Mouse (Mus musculus) embryonic facial prominence, embryonic 13.5 days (tissue): ENCODE data around the gene Tbc1d15. TPM values are rescaled to one million over a fixed set of nuclear protein-coding genes. Genes with fewer than 3 reads are reported as not detected.

Experiments used
- ATAC-seq: fragments of 200-750 bp; cut with Nextera tagmentation; 2 replicates; pipeline ENCODE4 v1.8.0; 2017; ENCODE audit warnings: low read depth; ENCODE audit not compliant: insufficient number of reproducible peaks, insufficient read depth, low FRiP score, low TSS enrichment
- H3K27ac ChIP-seq: fragments of 300-500 bp; sonication (generic); 2 replicates; pipeline ENCODE4 v1.5.1; 2015; ENCODE audit warnings: moderate library complexity, mild to moderate bottlenecking, inconsistent platforms
- H3K27me3 ChIP-seq: fragments of 300-500 bp; sonication (generic); 2 replicates; pipeline ENCODE4 v1.6.1; 2015; ENCODE audit warnings: mild to moderate bottlenecking, inconsistent platforms
- H3K36me3 ChIP-seq: fragments of 300-500 bp; sonication (generic); 2 replicates; pipeline ENCODE4 v1.6.1; 2015; ENCODE audit warnings: mild to moderate bottlenecking, inconsistent platforms
- H3K4me1 ChIP-seq: fragments of 300-500 bp; sonication (generic); 2 replicates; pipeline ENCODE4 v1.6.1; 2015; ENCODE audit warnings: inconsistent platforms
- H3K4me2 ChIP-seq: fragments of 300-500 bp; sonication (generic); 2 replicates; pipeline ENCODE4 v1.6.1; 2015; ENCODE audit warnings: moderate library complexity, mild to moderate bottlenecking, inconsistent platforms
- H3K4me3 ChIP-seq: fragments of 300-500 bp; sonication (generic); 2 replicates; pipeline ENCODE4 v1.5.1; 2015; ENCODE audit warnings: mild to moderate bottlenecking, inconsistent platforms
- H3K9ac ChIP-seq: fragments of 300-500 bp; sonication (generic); 2 replicates; pipeline ENCODE4 v1.6.1; 2015; ENCODE audit warnings: mild to moderate bottlenecking, inconsistent platforms
- H3K9me3 ChIP-seq: fragments of 300-500 bp; sonication (generic); 2 replicates; pipeline ENCODE4 v1.6.1; 2016; ENCODE audit warnings: inconsistent platforms
- WGBS: fragments of 180-500 bp; shearing (Covaris S2); methylation state at CpG from one replicate; pipeline ENCODE4 v1.1.7; 2015; ENCODE audit warnings: mixed read lengths; 5-methylcytosine and 5-hydroxymethylcytosine counted together
- polyA plus RNA-seq: library from polyadenylated mRNA; unstranded; fragments of >200 nt; fragmentation: Nextera tagmentation; extraction: Ambion mirVana; gene quantifications from 2 replicates; pipeline ENCODE4 v1.2.1, GENCODE M21; 2015

Tbc1d15 gene
- polyA plus RNA-seq, 1 experiment from 2014 or later, result 57.0 TPM

GRCm38 (mm10) chr10:115270612-115271390 is 19.5 kb upstream of the Tbc1d15 start:
- Histone ChIP-seq H3K4me1 (no peaks in the 10 kb centered on the region), H3K4me3 (no peak overlapping the region), H3K4me2 (no peak overlapping the region), H3K36me3 (no peaks in the 10 kb centered on the region), H3K9ac (no peak overlapping the region), H3K27me3 (no peaks in the 10 kb centered on the region), H3K9me3 (no peaks in the 10 kb centered on the region), H3K27ac (no peak overlapping the region)
- 84% methylated on average over 12 of the region's 12 CpGs for WGBS
- no peak for ATAC-seq

DNA sequence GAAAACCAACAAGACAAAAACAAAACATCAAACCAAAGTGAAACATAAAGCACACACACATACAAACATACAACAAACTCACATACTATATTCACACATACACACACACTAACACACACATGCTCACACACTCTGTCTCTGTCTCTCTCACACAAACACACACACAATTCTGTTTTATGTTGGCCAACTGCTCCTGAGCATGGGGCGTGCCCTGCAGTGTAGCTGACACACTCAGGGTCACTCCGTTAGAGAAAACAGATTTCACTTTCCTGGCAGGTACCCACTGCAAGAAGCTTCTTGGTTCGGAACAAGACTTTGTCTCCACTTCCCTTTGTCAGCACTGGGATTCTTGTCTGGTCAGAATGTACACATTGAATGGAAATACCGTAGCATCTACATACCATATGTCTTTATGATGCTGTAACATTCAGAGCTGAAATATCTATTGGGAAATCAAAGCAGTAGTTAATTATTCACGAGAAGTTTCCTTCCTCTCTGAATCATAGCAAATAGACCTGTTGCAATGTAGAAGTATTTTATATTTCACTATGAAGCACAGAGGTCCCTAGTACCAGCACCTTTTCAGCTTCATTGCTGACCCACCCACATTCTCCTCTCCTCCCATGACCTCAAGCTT is 11.8 kb upstream of the Tbc1d15 start:
- Histone ChIP-seq H3K4me3 (no peak overlapping the region), H3K9me3 (no peaks in the 10 kb centered on the region), H3K27me3 (no peaks in the 10 kb centered on the region), H3K9ac (no peak overlapping the region), H3K4me2 (no peak overlapping the region), H3K36me3 (no peaks in the 10 kb centered on the region), H3K4me1 (no peaks in the 10 kb centered on the region), H3K27ac (no peak overlapping the region)
- ATAC-seq, result no peak
- 72% methylated on average over 5 of the region's 5 CpGs for WGBS

DNA sequence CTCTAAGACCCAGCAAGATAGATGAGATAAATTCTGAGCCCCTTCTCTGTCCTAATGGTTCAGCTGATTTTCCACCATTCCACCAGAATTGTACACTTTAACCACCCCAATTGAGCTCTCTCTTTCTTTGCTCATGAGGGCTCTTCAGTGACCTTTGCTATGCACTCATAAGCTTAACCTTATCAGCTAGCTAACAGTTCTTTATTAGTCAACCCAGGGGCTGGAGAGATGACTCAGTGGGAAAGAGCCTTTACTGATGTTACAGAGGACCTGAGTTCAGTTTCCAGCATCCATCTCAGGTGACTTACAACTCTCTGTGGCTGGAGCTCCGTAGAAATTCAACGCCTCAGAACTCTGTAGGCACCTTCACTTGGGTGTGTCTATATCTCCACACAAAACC is 11.0 kb upstream of the Tbc1d15 start:
- Histone ChIP-seq H3K9me3 (no peaks in the 10 kb centered on the region), H3K27ac (no peak overlapping the region), H3K4me3 (no peak overlapping the region), H3K27me3 (no peaks in the 10 kb centered on the region), H3K4me2 (no peak overlapping the region), H3K4me1 (no peaks in the 10 kb centered on the region), H3K36me3 (no peaks in the 10 kb centered on the region), H3K9ac (no peak overlapping the region)
- ATAC-seq, result no peak
- WGBS, result 84% methylated on average over 2 of the region's 2 CpGs

DNA sequence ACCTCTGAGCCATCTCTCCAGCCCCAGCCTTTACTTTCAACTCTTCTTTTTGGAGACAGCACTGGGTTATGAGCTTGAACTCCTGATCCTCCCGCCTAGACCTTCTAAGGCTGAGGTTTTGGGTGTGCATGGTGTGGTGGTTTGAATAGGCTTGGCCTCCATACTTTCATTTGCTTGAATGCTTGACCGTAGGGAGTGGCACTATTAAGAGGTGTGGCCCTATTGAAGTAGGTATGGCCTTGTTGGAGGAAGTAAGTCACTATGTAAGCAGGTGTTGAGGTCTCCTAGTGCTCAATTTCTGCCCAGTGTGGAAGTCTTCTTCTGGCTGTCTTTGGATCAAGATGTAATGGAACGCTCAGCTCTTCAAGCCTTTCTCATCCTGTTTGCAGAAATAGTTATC is 10.2 kb upstream of the Tbc1d15 start:
- ATAC-seq, result no peak
- no peak overlapping the region for H3K4me2 ChIP-seq

DNA sequence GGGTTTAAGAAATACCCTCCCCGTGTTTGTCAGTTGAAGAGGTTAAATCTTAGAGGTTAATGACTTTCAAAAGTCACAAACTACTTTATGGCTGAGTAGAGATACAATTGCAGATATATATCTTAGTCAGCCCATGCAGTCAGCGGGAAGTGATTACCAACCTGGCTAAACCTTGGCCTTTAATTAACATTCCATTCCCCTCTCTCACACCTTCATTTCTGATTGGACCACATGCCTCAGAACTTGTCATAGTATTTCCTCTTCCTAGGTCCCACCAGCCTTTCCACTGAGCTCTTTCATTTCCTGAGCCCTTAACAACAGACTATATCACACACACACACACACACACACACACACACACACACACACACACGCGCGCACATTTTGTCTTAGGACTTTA is 4.9 kb upstream of the Tbc1d15 start:
- ATAC-seq, result no peak
- H3K4me1 ChIP-seq, result 0 out of 2 replicates have a peak, but pooled peaks cover 6% of the 10 kb centered on the region
- H3K27me3 ChIP-seq, result no peaks in the 10 kb centered on the region
- H3K9me3 ChIP-seq, result no peaks in the 10 kb centered on the region
- no peaks in the 10 kb centered on the region for H3K36me3 ChIP-seq
- H3K4me3 ChIP-seq, result no peak overlapping the region
- H3K9ac ChIP-seq, result no peak overlapping the region
- H3K27ac ChIP-seq, result no peak overlapping the region
- 79% methylated on average over 5 of the region's 5 CpGs for WGBS
- H3K4me2 ChIP-seq, result no peak overlapping the region

More for the DNA sequence above, 10.2 kb upstream of the Tbc1d15 start:
- H3K9me3 ChIP-seq, result no peaks in the 10 kb centered on the region
- no peak overlapping the region for H3K27ac ChIP-seq
- no peak overlapping the region for H3K4me3 ChIP-seq
- no peaks in the 10 kb centered on the region for H3K27me3 ChIP-seq
- H3K9ac ChIP-seq, result no peak overlapping the region
- 86% methylated on average over 3 of the region's 3 CpGs for WGBS
- H3K36me3 ChIP-seq, result no peaks in the 10 kb centered on the region
- H3K4me1 ChIP-seq, result no peaks in the 10 kb centered on the region

GRCm38 (mm10) chr10:115253521-115253920 is 2.3 kb upstream of the Tbc1d15 start:
- 72% methylated on average over 3 of the region's 3 CpGs for WGBS
- Histone ChIP-seq H3K27me3 (no peaks in the 10 kb centered on the region), H3K9ac (no peak overlapping the region), H3K36me3 (no peaks in the 10 kb centered on the region), H3K27ac (no peak overlapping the region), H3K4me2 (no peak overlapping the region), H3K4me1 (peaks cover 23% of the 10 kb centered on the region), H3K4me3 (no peak overlapping the region), H3K9me3 (no peaks in the 10 kb centered on the region)
- ATAC-seq, result no peak

GRCm38 (mm10) chr10:115252321-115252757 is 1.1 kb upstream of the Tbc1d15 start:
- H3K9me3 ChIP-seq, result no peaks in the 10 kb centered on the region
- H3K9ac ChIP-seq, result peak overlapping the region; percentile 65
- WGBS, result 5% methylated on average over 10 of the region's 10 CpGs
- H3K4me2 ChIP-seq, result peak overlapping the region; percentile 80
- H3K36me3 ChIP-seq, result no peaks in the 10 kb centered on the region
- H3K27ac ChIP-seq, result peak overlapping the region; percentile 80
- peaks cover 29% of the 10 kb centered on the region for H3K4me1 ChIP-seq
- ATAC-seq, result no peak
- peak overlapping the region; percentile 96 for H3K4me3 ChIP-seq
- no peaks in the 10 kb centered on the region for H3K27me3 ChIP-seq

DNA sequence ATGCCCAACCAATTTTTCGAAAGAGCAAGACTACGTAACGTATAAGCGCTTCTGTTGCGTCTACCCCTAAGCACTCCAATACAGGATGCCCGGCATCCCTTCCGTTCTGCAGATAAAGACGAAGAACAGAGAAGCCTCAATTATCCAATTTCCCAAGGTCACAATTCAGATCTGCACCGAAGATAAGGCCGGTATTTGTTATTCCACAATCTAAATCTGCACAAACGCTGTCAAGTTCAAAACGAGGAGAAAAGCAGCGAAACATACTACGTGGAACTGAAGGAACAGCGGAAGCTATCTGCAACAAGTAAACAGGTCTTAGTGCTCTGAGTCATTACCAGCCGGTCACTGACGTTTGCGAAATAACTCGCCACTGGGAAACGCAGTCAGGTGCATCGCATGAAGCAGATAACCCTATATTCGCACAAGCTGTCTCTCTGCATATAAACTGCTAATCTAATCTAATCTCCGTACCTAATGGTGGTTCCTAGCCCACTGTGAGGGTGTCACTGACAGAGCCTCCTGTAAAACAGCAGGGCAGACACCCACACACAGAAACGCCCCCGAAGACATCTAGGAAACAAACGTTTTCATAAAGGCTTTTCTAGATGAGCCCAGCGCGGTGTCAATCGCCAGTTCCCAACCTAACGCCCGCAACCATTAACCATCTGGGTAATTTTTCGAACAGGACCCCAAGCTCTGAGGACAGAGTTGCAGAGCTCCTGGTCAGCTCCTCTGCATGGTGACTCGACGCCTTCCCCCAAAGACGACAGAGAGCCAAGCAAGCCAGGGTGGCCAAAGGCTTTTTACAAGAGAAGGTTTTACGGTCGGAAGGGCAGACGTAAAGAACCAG is 806 bp downstream of the Tbc1d15 start:
- peak overlapping the region; percentile 80 for H3K4me2 ChIP-seq
- H3K36me3 ChIP-seq, result no peaks in the 10 kb centered on the region
- no peaks in the 10 kb centered on the region for H3K27me3 ChIP-seq
- H3K9me3 ChIP-seq, result no peaks in the 10 kb centered on the region
- H3K4me3 ChIP-seq, result peak overlapping the region; percentile 96
- WGBS, result 24% methylated on average over 38 of the region's 38 CpGs
- peak overlapping the region; percentile 90 for H3K9ac ChIP-seq
- peaks cover 29% of the 10 kb centered on the region for H3K4me1 ChIP-seq
- H3K27ac ChIP-seq, result peak overlapping the region; percentile 33; the same call in 1 of the 2 replicates
- no peak for ATAC-seq

DNA sequence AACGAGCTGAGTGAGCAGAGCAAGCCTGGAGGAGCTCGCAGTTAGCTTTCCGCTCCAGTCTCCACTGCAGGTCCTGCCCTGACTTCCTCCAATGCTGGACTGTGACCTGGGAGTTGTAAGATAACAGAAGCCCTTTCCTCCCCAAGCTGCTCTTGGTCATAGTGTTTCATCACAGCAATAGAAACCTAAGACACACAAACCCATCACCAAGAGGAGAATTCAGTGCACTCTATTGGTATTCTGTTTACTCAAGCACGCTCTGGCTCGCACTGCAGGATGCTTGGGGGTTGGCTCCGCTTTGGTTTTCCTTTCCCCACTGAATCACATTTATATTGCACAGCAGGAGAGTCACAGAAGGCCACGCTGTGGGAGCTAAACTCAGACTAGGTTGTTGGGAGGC is 3.2 kb downstream of the Tbc1d15 start:
- H3K9ac ChIP-seq, result no peak overlapping the region
- H3K4me2 ChIP-seq, result no peak overlapping the region
- 57% methylated on average over 7 of the region's 7 CpGs for WGBS

DNA sequence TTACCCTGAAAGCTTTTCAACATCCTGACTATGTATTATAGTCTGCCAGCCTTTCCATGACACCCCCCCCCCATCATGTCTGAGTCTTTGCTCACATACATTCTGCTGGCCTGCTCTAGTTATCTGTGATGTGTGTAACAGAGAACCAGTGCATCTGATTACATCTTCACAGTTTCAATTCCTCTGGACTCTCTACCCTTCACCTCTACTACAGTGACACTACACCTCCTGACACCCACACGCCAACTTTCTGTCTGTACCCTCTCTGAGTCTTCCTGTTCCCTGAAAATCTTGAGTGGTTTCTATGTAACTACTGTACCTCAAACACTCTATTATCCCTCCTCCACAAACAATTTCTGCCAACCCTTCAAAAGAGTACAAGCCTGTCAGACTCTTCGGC is 5.8 kb downstream of the Tbc1d15 start:
- H3K27ac ChIP-seq, result no peak overlapping the region
- no peaks in the 10 kb centered on the region for H3K9me3 ChIP-seq
- no peaks in the 10 kb centered on the region for H3K27me3 ChIP-seq
- no peak overlapping the region for H3K4me3 ChIP-seq
- H3K9ac ChIP-seq, result no peak overlapping the region
- H3K36me3 ChIP-seq, result no peaks in the 10 kb centered on the region; the same call in 1 of the 2 replicates
- peaks cover 27% of the 10 kb centered on the region for H3K4me1 ChIP-seq
- ATAC-seq, result no peak
- WGBS, result 95% methylated on average over 2 of the region's 2 CpGs
- no peak overlapping the region for H3K4me2 ChIP-seq

More for the DNA sequence above, 3.2 kb downstream of the Tbc1d15 start:
- no peaks in the 10 kb centered on the region for H3K36me3 ChIP-seq
- H3K27ac ChIP-seq, result no peak overlapping the region
- no peaks in the 10 kb centered on the region for H3K9me3 ChIP-seq
- H3K4me3 ChIP-seq, result no peak overlapping the region
- H3K4me1 ChIP-seq, result peaks cover 29% of the 10 kb centered on the region
- H3K27me3 ChIP-seq, result no peaks in the 10 kb centered on the region
- no peak for ATAC-seq

- Histone ChIP-seq H3K9ac (no peak overlapping the region), H3K4me3 (no peak overlapping the region), H3K36me3 (peaks cover 32% of the 10 kb centered on the region), H3K4me2 (no peak overlapping the region), H3K27ac (no peak overlapping the region), H3K9me3 (no peaks in the 10 kb centered on the region), H3K27me3 (no peaks in the 10 kb centered on the region), H3K4me1 (0 out of 2 replicates have a peak, but pooled peaks cover 4% of the 10 kb centered on the region)
- ATAC-seq, result no peak
- WGBS, result 77% methylated on average over 8 of the region's 8 CpGs
These were observed 10.1 kb downstream of the Tbc1d15 start for GRCm38 (mm10) chr10:115241082-115241595.
